Mouse (Mus musculus): ENCODE data around the gene Tead1. TPM values are rescaled to one million over a fixed set of nuclear protein-coding genes. Genes with fewer than 3 reads are reported as not detected.
A peak's percentile ranks its signal among the peaks of the same experiment; 100 is the strongest.

Tead1 gene
- total RNA-seq, 2 experiments from 2014 or later = 103 to 120 TPM

GRCm38 (mm10) chr7:112684626-112685561, 5.8 kb downstream of the Tead1 start:
- DNase-seq (ENCODE audit: low spot score in 2 of 2) = no peak

GRCm38 (mm10) chr7:112685993-112686392, 6.9 kb downstream of the Tead1 start:
- DNase-seq (ENCODE audit: low spot score in 2 of 2) = no peak

- no peak for DNase-seq (ENCODE audit: low spot score in 2 of 2)
Measured at GRCm38 (mm10) chr7:112686586-112686985, 7.5 kb downstream of the Tead1 start.

DNA sequence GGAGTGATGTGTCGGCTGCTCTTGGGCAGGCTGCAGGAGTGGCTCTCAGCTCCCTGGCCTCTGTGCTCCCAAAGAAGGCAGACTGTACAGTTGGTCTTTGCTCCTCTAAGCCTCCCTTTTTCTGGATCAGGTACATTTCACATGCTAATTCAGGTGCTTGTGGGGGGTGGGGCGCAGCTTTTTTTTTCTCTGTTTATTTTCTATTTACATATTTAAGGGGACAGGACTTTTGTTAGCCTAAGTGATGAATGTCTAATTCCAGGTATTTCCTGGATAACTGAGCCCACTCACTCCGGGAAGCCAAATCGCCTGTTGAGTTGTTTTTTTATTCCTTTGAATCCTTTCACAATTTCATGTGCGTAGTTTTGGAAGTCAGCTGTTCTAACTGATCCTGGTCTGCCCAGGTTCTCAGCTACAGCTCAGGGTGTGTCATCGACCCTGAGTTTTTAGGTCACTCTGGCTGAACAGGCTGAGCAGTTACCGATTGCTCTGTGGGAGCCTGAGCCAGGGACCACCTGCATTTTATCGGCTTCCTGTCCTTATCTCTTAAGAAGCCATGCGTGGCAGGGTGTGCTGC, 9.4 kb downstream of the Tead1 start:
- DNase-seq (ENCODE audit: low spot score in 2 of 2) = no peak

GRCm38 (mm10) chr7:112690836-112691781, 12.0 kb downstream of the Tead1 start:
- DNase-seq (ENCODE audit: low spot score in 2 of 2) = no peak

DNA sequence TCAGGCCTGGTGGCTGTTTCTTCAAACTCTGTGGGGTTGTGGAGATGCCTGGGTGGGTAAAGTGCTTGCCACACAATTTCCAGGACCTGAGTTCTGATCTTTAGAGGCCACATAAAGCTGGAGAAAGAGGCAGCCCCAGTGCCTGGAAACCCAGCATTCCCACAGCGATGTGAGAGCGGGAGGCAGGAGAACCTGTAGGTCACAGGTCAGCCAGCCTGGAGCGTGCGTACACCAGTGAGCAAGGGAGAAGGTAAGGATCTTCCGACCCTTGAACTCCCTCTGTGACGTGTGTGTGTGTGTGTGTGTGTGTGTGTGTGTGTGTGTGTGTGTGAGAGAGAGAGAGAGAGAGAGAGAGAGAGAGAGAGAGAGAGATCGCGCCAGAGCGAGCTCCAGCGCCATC, 14.4 kb downstream of the Tead1 start:
- DNase-seq (ENCODE audit: low spot score in 2 of 2) = no peak

- no peak for DNase-seq (ENCODE audit: low spot score in 2 of 2)
Measured at GRCm38 (mm10) chr7:112696777-112697161, 17.7 kb downstream of the Tead1 start.

GRCm38 (mm10) chr7:112697162-112697841, 18.2 kb downstream of the Tead1 start:
- DNase-seq (ENCODE audit: low spot score in 2 of 2) = peak; percentile 41 to 44

GRCm38 (mm10) chr7:112700082-112700481, 21.0 kb downstream of the Tead1 start:
- DNase-seq (ENCODE audit: low spot score in 2 of 2) = no peak

GRCm38 (mm10) chr7:112703341-112703740, 24.2 kb downstream of the Tead1 start:
- no peak for DNase-seq (ENCODE audit: low spot score in 2 of 2)

GRCm38 (mm10) chr7:112705870-112706269, 26.8 kb downstream of the Tead1 start:
- no peak for DNase-seq (ENCODE audit: low spot score in 2 of 2)

GRCm38 (mm10) chr7:112706756-112707155, 27.6 kb downstream of the Tead1 start:
- DNase-seq (ENCODE audit: low spot score in 2 of 2) = no peak

DNA sequence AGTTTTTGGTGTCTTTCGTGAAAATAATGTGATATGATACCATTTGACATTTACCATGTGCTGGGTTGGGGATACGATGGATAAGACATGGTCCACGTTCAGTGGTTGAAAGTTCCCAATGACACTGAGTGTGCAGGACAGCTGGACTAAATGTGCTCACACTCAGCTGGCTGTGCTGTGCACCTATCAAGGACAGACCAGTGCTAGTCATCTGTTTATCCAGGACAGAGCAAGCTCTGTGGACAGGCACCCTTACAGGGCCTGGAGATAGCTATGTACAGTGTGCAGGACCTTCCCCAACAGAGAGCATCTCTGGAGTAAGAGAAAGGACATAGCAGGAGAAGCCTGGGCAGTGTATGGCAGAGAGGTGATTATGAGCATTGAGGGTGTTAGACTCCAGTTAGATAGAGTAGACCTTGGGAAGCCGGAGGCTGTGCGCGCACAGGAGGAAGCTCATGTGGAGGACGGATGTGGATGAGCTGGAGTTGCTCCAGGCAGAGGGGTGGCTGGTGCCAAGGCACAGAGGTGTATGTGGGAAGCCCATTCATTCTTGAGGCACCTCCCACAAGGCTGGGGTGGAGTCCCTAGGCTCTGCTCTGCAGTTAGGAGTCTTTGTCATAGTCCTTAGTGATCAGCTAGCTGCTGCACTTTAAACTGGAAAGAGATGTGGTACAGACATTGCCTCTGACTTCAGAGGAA, 31.4 kb downstream of the Tead1 start:
- no peak for DNase-seq (ENCODE audit: low spot score in 2 of 2)

- no peak for DNase-seq (ENCODE audit: low spot score in 2 of 2)
Measured at GRCm38 (mm10) chr7:112711977-112712376, 32.9 kb downstream of the Tead1 start.

GRCm38 (mm10) chr7:112713509-112713908, 34.4 kb downstream of the Tead1 start:
- DNase-seq (ENCODE audit: low spot score in 2 of 2) = no peak

DNA sequence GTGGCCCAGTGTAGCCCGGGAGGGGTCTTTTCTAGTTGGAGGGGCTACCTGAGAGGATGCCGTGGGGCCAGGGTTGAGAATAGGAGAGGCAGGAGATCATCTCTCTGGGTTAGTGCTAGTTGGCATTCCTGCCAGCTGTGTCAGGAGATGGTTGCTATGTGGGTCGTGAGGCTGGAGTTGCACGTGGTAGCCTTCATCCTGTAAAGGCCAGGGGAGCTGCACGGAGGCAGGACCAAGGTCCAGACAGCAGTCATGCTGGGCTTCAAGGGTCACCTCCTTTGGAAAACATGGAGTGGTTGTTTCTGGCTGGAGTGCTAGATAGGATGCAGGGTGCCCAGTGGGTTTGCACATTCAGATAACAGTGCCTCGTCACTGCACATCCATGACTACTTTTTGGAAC, 35.7 kb downstream of the Tead1 start:
- no peak for DNase-seq (ENCODE audit: low spot score in 2 of 2)

DNA sequence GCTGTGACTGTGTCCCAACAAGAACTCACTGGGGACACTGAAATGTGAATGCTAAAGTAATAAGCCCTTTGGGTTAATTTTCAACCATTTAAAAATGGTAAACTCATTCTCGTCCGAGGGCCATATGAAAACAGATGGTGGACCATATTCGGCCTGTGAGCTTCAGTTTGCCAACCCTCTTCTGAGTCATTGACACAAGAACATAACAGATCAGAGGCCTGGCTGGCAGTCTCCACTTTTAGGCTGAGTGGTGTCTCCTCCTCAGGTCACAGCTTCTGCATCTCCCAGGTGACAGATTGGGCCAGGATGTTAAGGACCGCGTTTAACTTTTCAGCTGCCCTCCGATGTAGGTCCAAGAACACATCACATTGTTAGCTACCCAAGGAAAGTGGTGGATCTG, 37.6 kb downstream of the Tead1 start:
- no peak for DNase-seq (ENCODE audit: low spot score in 2 of 2)

DNA sequence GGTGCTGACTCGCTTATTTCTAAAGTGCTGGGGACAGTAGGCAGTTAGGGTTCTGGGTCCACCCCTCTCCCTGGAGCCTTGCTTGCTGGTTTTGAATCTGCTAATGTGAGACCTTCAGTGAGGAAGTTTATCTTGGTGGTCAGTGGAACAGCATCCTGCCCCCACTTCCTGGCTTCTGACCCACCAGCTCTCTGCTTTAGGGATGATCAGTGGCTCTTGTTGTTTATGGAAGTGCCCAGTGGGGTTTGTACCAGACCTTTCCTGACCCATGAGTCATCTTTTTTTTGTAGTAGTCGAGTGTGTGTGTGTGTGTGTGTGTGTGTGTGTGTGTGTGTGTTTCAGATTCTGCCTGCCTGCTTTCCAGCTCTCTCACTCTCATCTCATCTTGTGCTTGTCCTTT, 38.6 kb downstream of the Tead1 start:
- peak in 1 of 2 experiments; percentile 25 for DNase-seq (ENCODE audit: low spot score in 2 of 2)

DNA sequence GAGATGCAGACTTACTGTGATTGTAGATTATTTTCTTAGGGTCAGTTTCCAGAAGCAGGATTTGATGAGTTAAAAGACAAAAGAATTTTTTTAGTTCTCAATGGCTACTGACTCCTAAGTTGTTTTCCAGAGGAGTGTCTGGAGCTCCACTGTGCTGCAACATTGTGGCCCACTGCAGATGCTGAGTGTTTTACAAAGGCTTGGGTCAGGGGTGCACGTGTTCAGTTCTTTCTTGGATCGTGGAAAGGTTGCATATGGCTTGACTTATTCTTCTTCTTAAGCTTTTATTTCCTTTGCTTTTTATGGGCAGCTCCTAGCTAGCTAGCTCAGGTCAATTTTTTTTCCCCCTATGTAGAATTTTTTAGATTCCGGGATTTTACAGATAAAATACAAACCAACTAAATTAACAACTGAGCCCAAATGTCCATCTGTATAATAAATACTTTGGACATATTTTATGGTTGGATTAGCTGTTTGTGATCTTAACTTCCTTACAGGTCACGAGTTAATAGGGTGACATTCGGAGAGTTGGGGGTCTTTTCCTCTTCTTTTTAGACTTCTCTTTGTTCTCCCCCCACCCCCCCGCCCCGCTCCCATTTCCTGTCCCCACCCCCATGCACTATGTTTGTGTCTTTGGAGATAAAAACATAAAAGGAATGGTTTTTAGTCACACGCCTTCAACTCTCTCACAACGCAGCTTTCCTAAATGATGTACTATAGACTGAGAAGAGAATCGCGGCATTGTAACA, 40.5 kb downstream of the Tead1 start:
- DNase-seq (ENCODE audit: low spot score in 2 of 2) = no peak

Data from adrenal gland, adult 18-20 months (tissue).